In genomic region chr9:70502284-70503014, GRCm38 (mm10) we compare ENCODE assay signal across 8 mouse cellular contexts. TPM values are rescaled to one million over a fixed set of nuclear protein-coding genes. Genes with fewer than 3 reads are reported as not detected.
DNase-seq lines count a peak whose midpoint lies in the region; ATAC-seq and TF ChIP-seq lines count a peak whose summit lies in the region.

No protein-coding gene starts in this region.

- ATAC-seq in kidney, postnatal 0 days (replicated peaks; ENCODE audit: low FRiP score, low read depth), result no peak
- no peak for ATAC-seq in hindbrain, embryonic 12.5 days (ENCODE audit: low FRiP score)
- no peak for ATAC-seq in midbrain, embryonic 14.5 days (ENCODE audit: low FRiP score, low TSS enrichment)
- no peak for ATAC-seq in cerebellum, adult (ENCODE audit: insufficient number of reproducible peaks, low FRiP score, low TSS enrichment)

- 0 out of 2 replicates have a peak, but pooled peaks cover 4% of the 10 kb centered on the region for H3K4me1 ChIP-seq in kidney, postnatal 0 days (replicated peaks; ENCODE audit: insufficient read depth, low read length)
- H3K4me1 ChIP-seq in hindbrain, embryonic 12.5 days, result peaks cover 14% of the 10 kb centered on the region; the same call in 1 of the 2 replicates
- H3K4me1 ChIP-seq in midbrain, embryonic 14.5 days (ENCODE audit: control insufficient read depth, insufficient read depth, low read length), result peaks cover 14% of the 10 kb centered on the region

- peak overlapping the region; percentile 98 for H3K9ac ChIP-seq in kidney, postnatal 0 days (ENCODE audit: low read depth, low read length)
- H3K9ac ChIP-seq in hindbrain, embryonic 12.5 days, result peak overlapping the region; percentile 94
- peak overlapping the region; percentile 96 for H3K9ac ChIP-seq in midbrain, embryonic 14.5 days (replicated peaks; ENCODE audit: low read length)

- no peak for TF ChIP-seq CTCF in kidney, postnatal 0 days (IDR thresholded peaks at IDR 0.05; ENCODE audit: low read depth)

- peak overlapping the region; percentile 99 for H3K27ac ChIP-seq in kidney, postnatal 0 days
- H3K27ac ChIP-seq in hindbrain, embryonic 12.5 days, result peak overlapping the region; percentile 99
- H3K27ac ChIP-seq in midbrain, embryonic 14.5 days (replicated peaks; ENCODE audit: low read depth, low read length), result peak overlapping the region; percentile 99

- DNase-seq in kidney, postnatal 0 days (ENCODE audit: low spot score), result peak; percentile 24
- DNase-seq in kidney, postnatal 10 days, result no peak
- peak; percentile 8 for DNase-seq in T-cell, adult 2 months (ENCODE audit: low spot score)
- peak; percentile 8 for DNase-seq in midbrain, embryonic 14.5 days
- no peak for DNase-seq in kidney, adult 8-10 months
- DNase-seq in gastrocnemius, postnatal 4 days (ENCODE audit: low spot score in 2 of 2), result no peak

- WGBS in kidney, postnatal 0 days, result 31% methylated on average over 10 of the region's 10 CpGs
- 44% methylated on average over 10 of the region's 10 CpGs for WGBS in hindbrain, embryonic 12.5 days
- 38% methylated on average over 10 of the region's 10 CpGs for WGBS in midbrain, embryonic 14.5 days

- peak overlapping the region; percentile 56 for H3K4me2 ChIP-seq in kidney, postnatal 0 days (ENCODE audit: low read length)
- peak overlapping the region; percentile 67 for H3K4me2 ChIP-seq in hindbrain, embryonic 12.5 days (replicated peaks)
- peak overlapping the region; percentile 64 for H3K4me2 ChIP-seq in midbrain, embryonic 14.5 days (ENCODE audit: low read length)

- no peaks in the 10 kb centered on the region for H3K36me3 ChIP-seq in kidney, postnatal 0 days (ENCODE audit: insufficient read depth, low read length)
- H3K36me3 ChIP-seq in hindbrain, embryonic 12.5 days, result 0 out of 2 replicates have a peak, but pooled peaks cover 7% of the 10 kb centered on the region
- H3K36me3 ChIP-seq in midbrain, embryonic 14.5 days (ENCODE audit: control insufficient read depth, insufficient read depth, low read length), result peaks cover 4% of the 10 kb centered on the region; the same call in 1 of the 2 replicates

- peak overlapping the region; percentile 98 for H3K4me3 ChIP-seq in kidney, postnatal 0 days (replicated peaks; ENCODE audit: low read depth, low read length)
- peak overlapping the region; percentile 95 for H3K4me3 ChIP-seq in hindbrain, embryonic 12.5 days
- H3K4me3 ChIP-seq in midbrain, embryonic 14.5 days (replicated peaks; ENCODE audit: low read depth, low read length), result peak overlapping the region; percentile 88

- no peaks in the 10 kb centered on the region for H3K27me3 ChIP-seq in kidney, postnatal 0 days (ENCODE audit: insufficient read depth, low read length)
- H3K27me3 ChIP-seq in hindbrain, embryonic 12.5 days, result no peaks in the 10 kb centered on the region
- H3K27me3 ChIP-seq in midbrain, embryonic 14.5 days (ENCODE audit: control insufficient read depth, insufficient read depth, low read length), result no peaks in the 10 kb centered on the region

- H3K9me3 ChIP-seq in kidney, postnatal 0 days (replicated peaks; ENCODE audit: low read length), result no peaks in the 10 kb centered on the region
- no peaks in the 10 kb centered on the region for H3K9me3 ChIP-seq in hindbrain, embryonic 12.5 days (replicated peaks)
- no peaks in the 10 kb centered on the region for H3K9me3 ChIP-seq in midbrain, embryonic 14.5 days (ENCODE audit: control insufficient read depth, low read length)

RNA-seq across cellular contexts. Expression of gene Rnf111, which starts 1.1 kb away (rescaled TPM):
- polyA plus RNA-seq in kidney, postnatal 0 days (2015; fragmentation: Nextera tagmentation; extraction: Ambion mirVana), result 21.7 and 23.1 TPM in 2 replicates
- 43.7 and 44.6 TPM in 2 replicates for polyA plus RNA-seq in hindbrain, embryonic 12.5 days (2016; fragmentation: Nextera tagmentation; extraction: Ambion mirVana)
- 37.5 and 38.9 TPM in 2 replicates for polyA plus RNA-seq in midbrain, embryonic 14.5 days (2014; fragmentation: Nextera tagmentation; extraction: Ambion mirVana)
- total RNA-seq in gastrocnemius, postnatal 4 days (2021), result 10 to 100 TPM; 24.7 to 26.6 TPM

RNA-seq across cellular contexts. Expression of gene Sltm, which starts 40.1 kb away (rescaled TPM):
- 38.1 and 38.9 TPM in 2 replicates for polyA plus RNA-seq in kidney, postnatal 0 days (2015; fragmentation: Nextera tagmentation; extraction: Ambion mirVana)
- polyA plus RNA-seq in hindbrain, embryonic 12.5 days (2016; fragmentation: Nextera tagmentation; extraction: Ambion mirVana), result 79.6 and 80.3 TPM in 2 replicates
- polyA plus RNA-seq in midbrain, embryonic 14.5 days (2014; fragmentation: Nextera tagmentation; extraction: Ambion mirVana), result 61.8 and 65.5 TPM in 2 replicates
- 10 to 100 TPM; 25.4 to 32.1 TPM for total RNA-seq in gastrocnemius, postnatal 4 days (2021)

Comparison
In these comparisons a context has a peak if more than half of its experiments do, and no peak if none do; other contexts are left out.
1. DNase-seq: peak in kidney, postnatal 0 days (single experiment), T-cell, adult 2 months (single experiment) and midbrain, embryonic 14.5 days (single experiment); none in kidney, postnatal 10 days (single experiment), kidney, adult 8-10 months (0 of 2) and gastrocnemius, postnatal 4 days (0 of 2).
2. Peak in every context shown above with its lines, with median percentiles within 50 percentile points of each other: H3K27ac ChIP-seq, H3K4me2 ChIP-seq, H3K4me3 ChIP-seq and H3K9ac ChIP-seq.